Mouse (Mus musculus) megakaryocyte, adult 5-6 weeks (primary cell): ENCODE results near the gene Zbtb18. TPM values are rescaled to one million over a fixed set of nuclear protein-coding genes. Genes with fewer than 3 reads are reported as not detected.
"Not testable (repeated sequence)": the region's sequence is repeated elsewhere in the genome, so short reads cannot be mapped to it uniquely, and the experiment has no call there.

ENCODE experiments used
- ATAC-seq: 2 replicates; pipeline ENCODE4 v1.8.0; 2016; ENCODE audit warnings: mild to moderate bottlenecking, inconsistent platforms; ENCODE audit not compliant: poor library complexity, severe bottlenecking
- total RNA-seq, 2 experiments: library from RNA; stranded (forward) in 1 of 2; stranded (reverse) in 1 of 2; fragments of 153-499, 151-499 nt in 1 of 2; fragments of 221-1000, 200-1000 nt in 1 of 2; gene quantifications; 2 replicates each; pipeline versions ENCODE4 v1.2.3 to v1.2.4; 2015 to 2017

Gene Zbtb18
- total RNA-seq, 2 experiments from 2014 or later = 47.9 to 48.4 TPM

GRCm38 (mm10) chr1:177445461-177446130 is 3.4 kb downstream of the Zbtb18 start:
- no peak for ATAC-seq

GRCm38 (mm10) chr1:177447086-177447485 is 4.9 kb downstream of the Zbtb18 start:
- no peak for ATAC-seq

GRCm38 (mm10) chr1:177447541-177448111 is 5.5 kb downstream of the Zbtb18 start:
- ATAC-seq = no peak

GRCm38 (mm10) chr1:177448121-177448561 is 6.0 kb downstream of the Zbtb18 start:
- ATAC-seq = no peak

GRCm38 (mm10) chr1:177448921-177449320 is 6.8 kb downstream of the Zbtb18 start:
- ATAC-seq = no peak

GRCm38 (mm10) chr1:177449857-177450256 is 7.7 kb downstream of the Zbtb18 start:
- ATAC-seq = not testable (repeated sequence)

- ATAC-seq = no peak
These were observed 8.9 kb downstream of the Zbtb18 start for GRCm38 (mm10) chr1:177451041-177451440.

- no peak for ATAC-seq
These were observed 9.9 kb downstream of the Zbtb18 start for GRCm38 (mm10) chr1:177451991-177452431.

- ATAC-seq = no peak
These were observed 10.8 kb downstream of the Zbtb18 start for GRCm38 (mm10) chr1:177452987-177453386.

GRCm38 (mm10) chr1:177453806-177454205 is 11.7 kb downstream of the Zbtb18 start:
- ATAC-seq = no peak

GRCm38 (mm10) chr1:177454492-177454891 is 12.3 kb downstream of the Zbtb18 start:
- no peak for ATAC-seq

GRCm38 (mm10) chr1:177455466-177455865 is 13.3 kb downstream of the Zbtb18 start:
- ATAC-seq = no peak

- no peak for ATAC-seq
These were observed 14.1 kb downstream of the Zbtb18 start for GRCm38 (mm10) chr1:177456208-177456607.

GRCm38 (mm10) chr1:177456772-177457171 is 14.6 kb downstream of the Zbtb18 start:
- ATAC-seq = peak; percentile 59

- no peak for ATAC-seq
These were observed 15.8 kb downstream of the Zbtb18 start for GRCm38 (mm10) chr1:177457981-177458380.

- ATAC-seq = no peak
These were observed 16.6 kb downstream of the Zbtb18 start for GRCm38 (mm10) chr1:177458456-177459389.

- no peak for ATAC-seq
These were observed 17.4 kb downstream of the Zbtb18 start for GRCm38 (mm10) chr1:177459536-177459935.

GRCm38 (mm10) chr1:177467150-177467549 is 25.0 kb downstream of the Zbtb18 start:
- ATAC-seq = peak; percentile 77

- no peak for ATAC-seq
These were observed 26.3 kb downstream of the Zbtb18 start for GRCm38 (mm10) chr1:177468436-177468835.

GRCm38 (mm10) chr1:177470091-177470490 is 27.9 kb downstream of the Zbtb18 start:
- 0 out of 2 replicates have a peak, but pooled peaks have one; percentile 1 for ATAC-seq

GRCm38 (mm10) chr1:177470951-177471350 is 28.8 kb downstream of the Zbtb18 start:
- ATAC-seq = peak; percentile 66
